Comparison of ENCODE assay signal across 8 mouse cellular contexts in genomic region chr5:121660897-121661254, GRCm38 (mm10). TPM values are rescaled to one million over a fixed set of nuclear protein-coding genes. Genes with fewer than 3 reads are reported as not detected.
DNase-seq lines count a peak whose midpoint lies in the region; ATAC-seq and TF ChIP-seq lines count a peak whose summit lies in the region.

No protein-coding gene starts in this region.

- H3K36me3 ChIP-seq in MEL (ENCODE audit: control insufficient read depth in 1 of 2, insufficient read depth in 2 of 2, low read length in 2 of 2): peaks cover 6 to 13% of the 10 kb centered on the region in 2 experiments
- H3K36me3 ChIP-seq in limb, embryonic 10.5 days: peaks cover 35% of the 10 kb centered on the region
- H3K36me3 ChIP-seq in midbrain, embryonic 13.5 days: peaks cover 30% of the 10 kb centered on the region

- no peaks in the 10 kb centered on the region for H3K27me3 ChIP-seq in MEL (ENCODE audit: control insufficient read depth in 1 of 2, insufficient read depth in 2 of 2, low read length in 2 of 2)
- no peaks in the 10 kb centered on the region for H3K27me3 ChIP-seq in limb, embryonic 10.5 days (ENCODE audit: low read depth, poor library complexity, severe bottlenecking)
- no peaks in the 10 kb centered on the region for H3K27me3 ChIP-seq in midbrain, embryonic 13.5 days

- no peak for TF ChIP-seq EP300 in MEL (IDR thresholded peaks at IDR 0.05; ENCODE audit: low read depth in 1 of 2, low read length in 2 of 2)

- 2% methylated on average over 26 of the region's 26 CpGs for WGBS in limb, embryonic 10.5 days
- WGBS in midbrain, embryonic 13.5 days: 1% methylated on average over 26 of the region's 26 CpGs

- no peak for TF ChIP-seq POLR2A in MEL (IDR thresholded peaks at IDR 0.05; ENCODE audit: control insufficient read depth in 1 of 2, insufficient read depth in 1 of 2, low read depth in 1 of 2, low read length in 2 of 2, poor library complexity in 1 of 2)

- peaks cover 0 to 9% of the 10 kb centered on the region in 2 experiments; a peak in 2 of 4 replicates for H3K4me1 ChIP-seq in MEL (ENCODE audit: control insufficient read depth in 1 of 2, insufficient read depth in 2 of 2, low read length in 2 of 2)
- H3K4me1 ChIP-seq in limb, embryonic 10.5 days: peaks cover 28% of the 10 kb centered on the region
- H3K4me1 ChIP-seq in midbrain, embryonic 13.5 days (replicated peaks): peaks cover 22% of the 10 kb centered on the region

- H3K79me2 ChIP-seq in MEL (ENCODE audit: control insufficient read depth, insufficient read depth, low read length, poor library complexity): peaks cover 17% of the 10 kb centered on the region

- no peak for TF ChIP-seq RAD21 in MEL (IDR thresholded peaks at IDR 0.05; ENCODE audit: low read depth, low read length)

- H3K4me3 ChIP-seq in MEL (ENCODE audit: control insufficient read depth in 1 of 2, insufficient read depth in 1 of 2, low read depth in 2 of 2, low read length in 2 of 2): peak overlapping the region; percentile 75 to 98
- H3K4me3 ChIP-seq in limb, embryonic 10.5 days: peak overlapping the region; percentile 89
- peak overlapping the region; percentile 96 for H3K4me3 ChIP-seq in midbrain, embryonic 13.5 days (replicated peaks)

- H3K9ac ChIP-seq in MEL (ENCODE audit: control insufficient read depth, low read depth, low read length, poor library complexity, severe bottlenecking): peak overlapping the region; percentile 88
- peak overlapping the region; percentile 96 for H3K9ac ChIP-seq in midbrain, embryonic 13.5 days (replicated peaks)

- ATAC-seq in erythroblast, adult 5-6 weeks (replicated peaks; ENCODE audit: low FRiP score, poor library complexity, severe bottlenecking): 0 out of 2 replicates have a peak, but pooled peaks have one; percentile 37
- ATAC-seq in midbrain, embryonic 13.5 days: peak; percentile 69; the same call in 1 of the 2 replicates

- TF ChIP-seq CTCF in MEL (IDR thresholded peaks at IDR 0.05 in 2 of 3, conservative IDR thresholded peaks at IDR 0.05 in 1 of 3; ENCODE audit: control insufficient read depth in 1 of 3, insufficient read depth in 1 of 3, low read depth in 2 of 3, low read length in 3 of 3, poor library complexity in 1 of 3, severe bottlenecking in 1 of 3): no peak

- H3K9me3 ChIP-seq in MEL (replicated peaks; ENCODE audit: insufficient read depth, low read length): no peaks in the 10 kb centered on the region
- H3K9me3 ChIP-seq in limb, embryonic 10.5 days (replicated peaks): no peaks in the 10 kb centered on the region
- no peaks in the 10 kb centered on the region for H3K9me3 ChIP-seq in midbrain, embryonic 13.5 days

- DNase-seq in layer of hippocampus, adult 11-12 months (ENCODE audit: low spot score): peak; percentile 41
- DNase-seq in layer of hippocampus, adult 8-10 months (ENCODE audit: low spot score in 2 of 2): no peak
- peak; percentile 47 for DNase-seq in MEL (ENCODE audit: low read depth, low spot score)
- no peak for DNase-seq in limb, embryonic 10.5 days (ENCODE audit: low spot score)
- DNase-seq in retina, embryonic 14.5 days (ENCODE audit: low spot score): no peak
- DNase-seq in layer of hippocampus, postnatal 14 days (ENCODE audit: low spot score in 2 of 2): no peak

- H3K4me2 ChIP-seq in midbrain, embryonic 13.5 days (replicated peaks): peak overlapping the region; percentile 71

- H3K27ac ChIP-seq in MEL (ENCODE audit: control insufficient read depth, low read depth, low read length): peak overlapping the region; percentile 22
- H3K27ac ChIP-seq in limb, embryonic 10.5 days: peak overlapping the region; percentile 89
- H3K27ac ChIP-seq in midbrain, embryonic 13.5 days: peak overlapping the region; percentile 74

TF ChIP-seq in MEL, 35 proteins besides CTCF, POLR2A, EP300 and RAD21:
- TF ChIP-seq MAZ (IDR thresholded peaks at IDR 0.05; ENCODE audit: low read depth, low read length) (0 out of 2 replicates have a peak, but pooled peaks have one; percentile 4), ZC3H11A (IDR thresholded peaks at IDR 0.05; ENCODE audit: low read depth, low read length) (no peak)

RNA-seq across cellular contexts. Expression of gene Brap, which starts 0.5 kb away (rescaled TPM):
- total RNA-seq in layer of hippocampus, adult 8-10 months (2022): 10 to 100 TPM; 64.3 to 67.7 (median 67.4) TPM
- 37.2 and 42.4 TPM in 2 replicates for total RNA-seq in MEL (2012; rRNA removed)
- polyA plus RNA-seq in MEL (2012; ENCODE audit: insufficient read depth in 1 of 2, insufficient read length in 2 of 2, low read depth in 1 of 2, low replicate concordance in 2 of 2, missing spikeins in 1 of 2): 100 to 1,000 TPM in 1 of 2 experiments, 10 to 100 TPM in 1; 40.3 to 176 TPM
- 30.4 and 45.1 TPM in 2 replicates for total RNA-seq in erythroblast, adult 5-6 weeks (2015; ENCODE audit: low replicate concordance)
- total RNA-seq in erythroblast, adult 5-6 weeks (2017; ENCODE audit: low replicate concordance): 67.0 and 88.8 TPM in 2 replicates
- polyA plus RNA-seq in limb, embryonic 10.5 days (2016; fragmentation: Nextera tagmentation; extraction: Ambion mirVana): 38.8 and 45.7 TPM in 2 replicates
- polyA plus RNA-seq in midbrain, embryonic 13.5 days (2015; fragmentation: Nextera tagmentation; extraction: Ambion mirVana): 42.7 and 44.9 TPM in 2 replicates
- 10 to 100 TPM; 60.3 to 65.6 TPM for total RNA-seq in layer of hippocampus, postnatal 14 days (2021)

RNA-seq across cellular contexts. Expression of gene Acad10, which starts 0.6 kb away (rescaled TPM):
- total RNA-seq in layer of hippocampus, adult 8-10 months (2022): 1 to 10 TPM; 4.5 to 6.8 (median 5.2) TPM
- total RNA-seq in MEL (2012; rRNA removed): 4.3 and 4.4 TPM in 2 replicates
- 1 to 10 TPM in 1 of 2 experiments, not detected in 1; 5.9 TPM for polyA plus RNA-seq in MEL (2012; ENCODE audit: insufficient read depth in 1 of 2, insufficient read length in 2 of 2, low read depth in 1 of 2, low replicate concordance in 2 of 2, missing spikeins in 1 of 2)
- 2.1 and 3.7 TPM in 2 replicates for total RNA-seq in erythroblast, adult 5-6 weeks (2015; ENCODE audit: low replicate concordance)
- 0.14 and 0.26 TPM in 2 replicates for total RNA-seq in erythroblast, adult 5-6 weeks (2017; ENCODE audit: low replicate concordance)
- polyA plus RNA-seq in limb, embryonic 10.5 days (2016; fragmentation: Nextera tagmentation; extraction: Ambion mirVana): 1.4 and 2.0 TPM in 2 replicates
- 1.8 and 2.3 TPM in 2 replicates for polyA plus RNA-seq in midbrain, embryonic 13.5 days (2015; fragmentation: Nextera tagmentation; extraction: Ambion mirVana)
- 1 to 10 TPM; 3.3 to 3.5 TPM for total RNA-seq in layer of hippocampus, postnatal 14 days (2021)

RNA-seq across cellular contexts. Expression of gene Acad12, which starts 42.1 kb away (rescaled TPM):
- total RNA-seq in layer of hippocampus, adult 8-10 months (2022): 1 to 10 TPM; 4.9 to 8.7 (median 7.0) TPM
- 2.6 and 2.8 TPM in 2 replicates for total RNA-seq in MEL (2012; rRNA removed)
- polyA plus RNA-seq in MEL (2012; ENCODE audit: insufficient read depth in 1 of 2, insufficient read length in 2 of 2, low read depth in 1 of 2, low replicate concordance in 2 of 2, missing spikeins in 1 of 2): 1 to 10 TPM in 1 of 2 experiments, not detected in 1; 6.4 TPM
- 1.9 and 3.1 TPM in 2 replicates for total RNA-seq in erythroblast, adult 5-6 weeks (2015; ENCODE audit: low replicate concordance)
- total RNA-seq in erythroblast, adult 5-6 weeks (2017; ENCODE audit: low replicate concordance): 0.14 and 0.51 TPM in 2 replicates
- polyA plus RNA-seq in limb, embryonic 10.5 days (2016; fragmentation: Nextera tagmentation; extraction: Ambion mirVana): 2.6 and 3.5 TPM in 2 replicates
- polyA plus RNA-seq in midbrain, embryonic 13.5 days (2015; fragmentation: Nextera tagmentation; extraction: Ambion mirVana): 1.2 and 1.3 TPM in 2 replicates
- 1 to 10 TPM; 4.7 to 4.9 TPM for total RNA-seq in layer of hippocampus, postnatal 14 days (2021)

RNA-seq across cellular contexts. Expression of gene Atxn2, which starts 50.3 kb away (rescaled TPM):
- total RNA-seq in layer of hippocampus, adult 8-10 months (2022): 100 to 1,000 TPM; 190 to 238 (median 231) TPM
- total RNA-seq in MEL (2012; rRNA removed): 16.3 and 18.5 TPM in 2 replicates
- polyA plus RNA-seq in MEL (2012; ENCODE audit: insufficient read depth in 1 of 2, insufficient read length in 2 of 2, low read depth in 1 of 2, low replicate concordance in 2 of 2, missing spikeins in 1 of 2): 100 to 1,000 TPM in 1 of 2 experiments, 10 to 100 TPM in 1; 85.4 to 476 TPM
- 97.4 and 97.8 TPM in 2 replicates for total RNA-seq in erythroblast, adult 5-6 weeks (2015; ENCODE audit: low replicate concordance)
- 166 and 169 TPM in 2 replicates for total RNA-seq in erythroblast, adult 5-6 weeks (2017; ENCODE audit: low replicate concordance)
- 40.2 and 52.6 TPM in 2 replicates for polyA plus RNA-seq in limb, embryonic 10.5 days (2016; fragmentation: Nextera tagmentation; extraction: Ambion mirVana)
- 57.6 and 68.1 TPM in 2 replicates for polyA plus RNA-seq in midbrain, embryonic 13.5 days (2015; fragmentation: Nextera tagmentation; extraction: Ambion mirVana)
- total RNA-seq in layer of hippocampus, postnatal 14 days (2021): 100 to 1,000 TPM; 220 to 237 TPM

Comparison
In these comparisons a context has a peak if more than half of its experiments do, and no peak if none do; other contexts are left out.
1. DNase-seq: peak in layer of hippocampus, adult 11-12 months (single experiment) and MEL (single experiment); none in layer of hippocampus, adult 8-10 months (0 of 2), limb, embryonic 10.5 days (single experiment), retina, embryonic 14.5 days (single experiment) and layer of hippocampus, postnatal 14 days (0 of 2).
2. H3K27ac ChIP-seq: peak in every context shown above with its lines; median percentile 89 in limb, embryonic 10.5 days; 74 in midbrain, embryonic 13.5 days; 22 in MEL.
3. Peak in every context shown above with its lines, with median percentiles within 50 percentile points of each other: H3K4me3 ChIP-seq.